ENCODE assay signal across 32 mouse cellular contexts in the genomic region with DNA sequence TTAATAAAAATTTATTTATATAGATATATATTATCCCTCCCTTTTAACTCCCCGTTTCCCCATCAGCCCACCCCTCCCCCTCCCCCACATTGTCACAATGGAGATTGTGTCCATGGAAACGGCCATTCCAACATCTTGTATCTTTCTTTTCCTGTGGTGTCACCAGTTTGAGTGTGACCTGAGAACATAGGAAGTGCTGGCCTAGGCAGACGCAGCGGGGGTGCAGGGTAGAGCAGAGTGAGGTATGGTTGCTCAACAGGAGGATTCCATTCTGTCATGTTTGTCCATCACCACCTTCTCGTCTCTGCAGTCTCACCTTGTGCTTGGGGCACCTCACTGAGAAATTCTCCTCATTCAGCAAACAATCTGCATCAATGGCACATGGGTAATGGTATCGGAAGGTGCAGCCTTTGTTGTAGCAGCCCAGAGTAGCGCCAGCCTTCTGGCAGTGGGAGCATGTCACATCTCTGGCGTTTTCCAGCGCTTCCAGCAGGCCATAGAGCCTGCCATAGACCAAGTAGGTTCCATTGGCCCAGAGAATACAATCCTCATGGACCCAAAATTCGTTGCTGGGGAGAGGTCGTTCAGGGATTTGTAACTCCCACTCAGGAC. TPM values are rescaled to one million over a fixed set of nuclear protein-coding genes. Genes with fewer than 3 reads are reported as not detected.
DNase-seq lines count a peak whose midpoint lies in the region; ATAC-seq lines count a peak whose summit lies in the region.
"Had no signal": no experiment of that assay in that cellular context is flagged by ENCODE, and none has a peak within 500 bp of the region (broad histone marks: within the 10 kb centered on the region; RNA-seq: fewer than 3 reads in every experiment).

No protein-coding gene starts in this region.

- H3K27ac ChIP-seq in heart, embryonic 15.5 days = no peak overlapping the region
- no peak overlapping the region for H3K27ac ChIP-seq in heart, embryonic 11.5 days (ENCODE audit: low read depth, low read length)
- H3K27ac ChIP-seq: embryonic facial prominence, embryonic 12.5 days; embryonic facial prominence, embryonic 15.5 days; forebrain, embryonic 13.5 days; heart, adult 2 months; hindbrain, embryonic 14.5 days; hindbrain, postnatal 0 days; intestine, embryonic 15.5 days had no signal

- peak; percentile 1 for DNase-seq in adrenal gland, adult 2 months
- DNase-seq in adrenal gland, postnatal 25 days = no peak
- DNase-seq in right cerebral cortex, postnatal 10 days (ENCODE audit: low spot score in 2 of 2) = peak; percentile 17 to 19
- DNase-seq in right cerebral cortex, postnatal 14 days = no peak
- peak; percentile 9 for DNase-seq in urinary bladder, adult 2 months (ENCODE audit: low spot score)
- no peak for DNase-seq in urinary bladder, postnatal 14 days (ENCODE audit: low spot score)
- DNase-seq: adrenal gland, postnatal 10 days; cerebellum, adult 11 months; cerebellum, adult 2 months; cerebellum, adult 9-11 months; cerebellum, postnatal 25 days; gastrocnemius, postnatal 14 days; heart, adult 2 months; heart, postnatal 14 days had no signal

- H3K4me3 ChIP-seq in heart, embryonic 15.5 days = no peak overlapping the region
- H3K4me3 ChIP-seq in heart, embryonic 11.5 days (ENCODE audit: low read depth, low read length) = no peak overlapping the region
- H3K4me3 ChIP-seq: embryonic facial prominence, embryonic 12.5 days; embryonic facial prominence, embryonic 15.5 days; forebrain, embryonic 13.5 days; heart, adult 2 months; heart, embryonic 12.5 days; intestine, embryonic 15.5 days had no signal

- no peaks in the 10 kb centered on the region for H3K36me3 ChIP-seq in heart, embryonic 15.5 days
- H3K36me3 ChIP-seq in heart, embryonic 11.5 days (ENCODE audit: control insufficient read depth, insufficient read depth, low read length) = no peaks in the 10 kb centered on the region
- H3K36me3 ChIP-seq: embryonic facial prominence, embryonic 12.5 days; embryonic facial prominence, embryonic 15.5 days; heart, embryonic 12.5 days; intestine, embryonic 15.5 days had no signal

- H3K9me3 ChIP-seq in heart, embryonic 15.5 days (replicated peaks) = no peaks in the 10 kb centered on the region
- H3K9me3 ChIP-seq in heart, embryonic 11.5 days (replicated peaks; ENCODE audit: control insufficient read depth, low read length) = no peaks in the 10 kb centered on the region
- H3K9me3 ChIP-seq: embryonic facial prominence, embryonic 12.5 days; embryonic facial prominence, embryonic 15.5 days; forebrain, embryonic 13.5 days; heart, embryonic 12.5 days; intestine, embryonic 15.5 days had no signal

- H3K27me3 ChIP-seq in heart, embryonic 15.5 days = no peaks in the 10 kb centered on the region
- no peaks in the 10 kb centered on the region for H3K27me3 ChIP-seq in heart, embryonic 11.5 days (ENCODE audit: control insufficient read depth, insufficient read depth, low read length)
- H3K27me3 ChIP-seq: embryonic facial prominence, embryonic 12.5 days; embryonic facial prominence, embryonic 15.5 days; forebrain, embryonic 13.5 days; heart, embryonic 12.5 days; intestine, embryonic 15.5 days had no signal

- no peak overlapping the region for H3K9ac ChIP-seq in heart, embryonic 15.5 days
- no peak overlapping the region for H3K9ac ChIP-seq in heart, embryonic 11.5 days (ENCODE audit: low read depth, low read length)
- H3K9ac ChIP-seq: embryonic facial prominence, embryonic 12.5 days; embryonic facial prominence, embryonic 15.5 days; forebrain, embryonic 13.5 days; heart, embryonic 12.5 days; hindbrain, embryonic 14.5 days; intestine, embryonic 15.5 days had no signal

- WGBS in heart, embryonic 15.5 days = 69% methylated on average over 11 of the region's 11 CpGs
- 61% methylated on average over 11 of the region's 11 CpGs for WGBS in heart, embryonic 11.5 days (ENCODE audit: insufficient replicate concordance)

- no peaks in the 10 kb centered on the region; the same call in 1 of the 2 replicates for H3K4me1 ChIP-seq in heart, embryonic 15.5 days (replicated peaks)
- no peaks in the 10 kb centered on the region; the same call in none of the 2 replicates for H3K4me1 ChIP-seq in heart, embryonic 11.5 days (ENCODE audit: control insufficient read depth, insufficient read depth, low read length)
- H3K4me1 ChIP-seq: embryonic facial prominence, embryonic 12.5 days; embryonic facial prominence, embryonic 15.5 days; forebrain, embryonic 13.5 days; intestine, embryonic 15.5 days had no signal

- 0 out of 2 replicates have a peak, but pooled peaks have one; percentile 35 for ATAC-seq in heart, embryonic 15.5 days (replicated peaks; ENCODE audit: insufficient number of reproducible peaks, insufficient read depth, low FRiP score, low read depth)
- no peak for ATAC-seq in heart, embryonic 11.5 days (replicated peaks; ENCODE audit: insufficient number of reproducible peaks, low FRiP score, low TSS enrichment)
- ATAC-seq: activated CD4-positive, CD25-positive, alpha-beta regulatory T cell, adult 4 months; forebrain, embryonic 13.5 days; forebrain, embryonic 16.5 days; hindbrain, postnatal 0 days; intestine, embryonic 15.5 days had no signal

- no peak overlapping the region for H3K4me2 ChIP-seq in heart, embryonic 15.5 days
- no peak overlapping the region for H3K4me2 ChIP-seq in heart, embryonic 11.5 days
- H3K4me2 ChIP-seq: embryonic facial prominence, embryonic 12.5 days; embryonic facial prominence, embryonic 15.5 days; forebrain, embryonic 13.5 days; heart, embryonic 12.5 days; hindbrain, embryonic 14.5 days; intestine, embryonic 15.5 days had no signal

RNA-seq across cellular contexts. Expression of a gene that starts 34.7 kb away (rescaled TPM):
- total RNA-seq in adrenal gland, adult 2 months (2021) = not detected
- polyA plus RNA-seq in adrenal gland, adult 2 months (2012; rRNA removed) = not detected in 2 replicates
- not detected in 2 replicates for total RNA-seq in adrenal gland, postnatal 25 days (2021)
- not detected in 2 replicates for polyA plus RNA-seq in heart, embryonic 15.5 days (2015; fragmentation: Nextera tagmentation; extraction: Ambion mirVana)
- not detected in 2 replicates for polyA plus RNA-seq in heart, embryonic 11.5 days (2014; fragmentation: Nextera tagmentation; extraction: Ambion mirVana)
- not detected in 2 replicates for polyA plus RNA-seq in urinary bladder, adult 2 months (2012; rRNA removed)
- total RNA-seq: adrenal gland, postnatal 10 days; adrenal gland, postnatal 4 days; common myeloid progenitor, adult 5-6 weeks; ES-E14; gastrocnemius, adult 18-20 months; gastrocnemius, postnatal 14 days; gastrocnemius, postnatal 4 days; heart, adult 2 months; heart, postnatal 14 days; heart, postnatal 4 days; hindbrain, postnatal 0 days had no signal
- polyA plus RNA-seq: cerebellum, adult 2 months; embryonic facial prominence, embryonic 12.5 days; embryonic facial prominence, embryonic 15.5 days; forebrain, embryonic 13.5 days; forebrain, embryonic 16.5 days; heart, adult 2 months; heart, embryonic 12.5 days; hindbrain, embryonic 11.5 days; hindbrain, embryonic 14.5 days; hindbrain, postnatal 0 days; intestine, embryonic 15.5 days had no signal

Comparison
In these comparisons a context has a peak if more than half of its experiments do, and no peak if none do; other contexts are left out.
1. DNase-seq: peak in adrenal gland, adult 2 months (single experiment), right cerebral cortex, postnatal 10 days (2 of 2) and urinary bladder, adult 2 months (single experiment); none in adrenal gland, postnatal 25 days (single experiment), right cerebral cortex, postnatal 14 days (single experiment) and urinary bladder, postnatal 14 days (single experiment).